Mouse (Mus musculus) liver, embryonic 15.5 days (tissue): ENCODE data around the gene Tcl1b1. TPM values are rescaled to one million over a fixed set of nuclear protein-coding genes. Genes with fewer than 3 reads are reported as not detected.
"Not testable (repeated sequence)": the region's sequence is repeated elsewhere in the genome, so short reads cannot be mapped to it uniquely, and the experiment has no call there.

Source experiments
- ATAC-seq: fragments of 200-750 bp; cut with Nextera tagmentation; 2 replicates; pipeline ENCODE4 v1.8.0; 2017; ENCODE audit warnings: moderate number of reproducible peaks, mild to moderate bottlenecking, moderate library complexity; ENCODE audit not compliant: insufficient read depth
- H3K27ac ChIP-seq: fragments of 300-500 bp; sonication (generic); replicated peaks from 2 replicates; pipeline ENCODE4 v1.5.1; 2015; ENCODE audit warnings: mild to moderate bottlenecking, inconsistent platforms
- H3K27me3 ChIP-seq: fragments of 300-500 bp; sonication (generic); 2 replicates; pipeline ENCODE4 v1.6.1; 2015; ENCODE audit warnings: mild to moderate bottlenecking, inconsistent platforms
- H3K36me3 ChIP-seq: fragments of 300-500 bp; sonication (generic); replicated peaks from 2 replicates; pipeline ENCODE4 v1.6.1; 2015; ENCODE audit warnings: moderate library complexity, mild to moderate bottlenecking, inconsistent platforms
- H3K4me1 ChIP-seq: fragments of 300-500 bp; sonication (generic); replicated peaks from 2 replicates; pipeline ENCODE4 v1.6.1; 2015; ENCODE audit warnings: inconsistent platforms
- H3K4me2 ChIP-seq: fragments of 300-500 bp; sonication (generic); 2 replicates; pipeline ENCODE4 v1.6.1; 2015; ENCODE audit warnings: moderate library complexity, mild to moderate bottlenecking, inconsistent platforms
- H3K4me3 ChIP-seq: fragments of 300-500 bp; sonication (generic); replicated peaks from 2 replicates; pipeline ENCODE4 v1.5.1; 2015; ENCODE audit warnings: mild to moderate bottlenecking, inconsistent platforms
- H3K9ac ChIP-seq: fragments of 300-500 bp; sonication (generic); 2 replicates; pipeline ENCODE4 v1.6.1; 2015; ENCODE audit warnings: moderate library complexity, mild to moderate bottlenecking, inconsistent platforms
- H3K9me3 ChIP-seq: fragments of 300-500 bp; sonication (generic); replicated peaks from 2 replicates; pipeline ENCODE4 v1.6.1; 2016; ENCODE audit warnings: inconsistent platforms
- WGBS: fragments of 180-500 bp; shearing (Covaris S2); methylation state at CpG from one replicate; pipeline ENCODE4 v1.1.7; 2015; ENCODE audit warnings: mixed read lengths; ENCODE audit not compliant: insufficient replicate concordance; 5-methylcytosine and 5-hydroxymethylcytosine counted together
- polyA plus RNA-seq: library from polyadenylated mRNA; unstranded; fragments of >200 nt; fragmentation: Nextera tagmentation; extraction: Ambion mirVana; gene quantifications from 2 replicates; pipeline ENCODE4 v1.2.1, GENCODE M21; 2015

The Tcl1b1 gene
- polyA plus RNA-seq, 1 experiment from 2014 or later, result not detected

DNA sequence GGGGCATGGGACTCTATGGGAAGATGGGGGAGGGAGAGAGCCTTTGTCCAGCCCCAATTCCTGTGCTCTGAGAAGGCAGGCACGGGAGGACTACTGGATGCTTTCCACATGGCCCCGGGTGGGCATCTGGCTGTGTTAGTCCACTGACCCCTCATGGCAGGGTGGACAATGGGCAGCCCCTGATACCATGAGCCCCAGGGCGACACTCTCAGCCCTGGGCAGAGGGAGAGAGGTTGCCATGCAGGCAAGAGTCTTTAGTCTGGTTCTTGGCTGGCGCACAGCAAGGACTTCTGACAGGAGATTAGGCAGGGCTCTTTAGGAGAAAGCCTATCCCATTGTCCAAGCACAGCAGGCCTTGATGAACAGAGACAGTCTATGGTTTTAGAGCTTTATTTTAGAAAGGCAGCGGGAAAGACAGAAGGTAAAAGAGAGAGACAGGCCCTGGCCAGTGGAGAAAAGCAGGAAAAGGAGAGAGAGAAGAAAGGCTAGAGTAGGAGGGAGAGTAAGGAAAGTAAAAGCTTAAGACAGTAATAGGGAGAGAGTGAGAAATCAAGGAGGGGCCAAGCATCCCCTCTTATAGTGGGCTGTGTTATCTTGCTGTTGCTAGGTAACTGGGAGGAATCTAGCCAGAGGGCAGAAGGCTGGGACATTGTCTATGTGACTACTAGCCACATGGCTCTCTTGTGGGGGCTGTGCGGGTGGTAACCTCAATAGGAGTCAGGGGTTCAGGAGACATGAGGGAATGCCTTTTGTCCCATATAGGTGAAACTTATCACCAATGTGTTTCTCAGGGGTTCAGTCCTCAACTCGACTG, 40.4 kb downstream of the Tcl1b1 start:
- not testable (repeated sequence) for H3K4me3 ChIP-seq, ATAC-seq, H3K36me3 ChIP-seq, H3K4me1 ChIP-seq, H3K4me2 ChIP-seq, H3K9ac ChIP-seq, H3K27me3 ChIP-seq, H3K9me3 ChIP-seq, H3K27ac ChIP-seq
- WGBS, result 55% methylated on average over 7 of the region's 7 CpGs

DNA sequence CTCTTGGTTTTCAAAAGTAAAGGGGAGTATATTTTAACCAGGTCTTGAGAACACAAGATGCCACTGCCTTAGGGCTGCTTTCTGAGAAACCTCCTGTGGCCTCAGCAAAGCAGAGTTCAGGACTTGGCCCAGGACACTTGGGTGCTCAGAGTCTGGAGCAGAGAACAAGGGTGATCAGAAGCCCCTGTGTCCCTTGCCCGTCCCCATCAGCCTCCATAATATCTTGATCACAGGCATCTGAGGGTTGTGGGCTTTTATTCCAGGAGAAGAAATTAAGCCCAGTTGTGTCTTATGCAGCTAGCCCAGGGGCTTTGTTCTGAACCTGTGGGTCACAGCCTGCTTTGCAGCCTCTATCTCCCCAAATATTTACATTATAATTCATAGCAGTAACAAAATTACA, 42.2 kb downstream of the Tcl1b1 start, which contains the start of gene Tcl1b4:
TSS of gene Tcl1b4 (plus strand) at position 301 of the 400 bp plus-strand sequence.
- not testable (repeated sequence) for H3K4me3 ChIP-seq, ATAC-seq, H3K9ac ChIP-seq, H3K27ac ChIP-seq, H3K27me3 ChIP-seq, H3K9me3 ChIP-seq, H3K4me1 ChIP-seq, H3K36me3 ChIP-seq, H3K4me2 ChIP-seq
- 48% methylated on average over 1 of the region's 1 CpGs for WGBS

DNA sequence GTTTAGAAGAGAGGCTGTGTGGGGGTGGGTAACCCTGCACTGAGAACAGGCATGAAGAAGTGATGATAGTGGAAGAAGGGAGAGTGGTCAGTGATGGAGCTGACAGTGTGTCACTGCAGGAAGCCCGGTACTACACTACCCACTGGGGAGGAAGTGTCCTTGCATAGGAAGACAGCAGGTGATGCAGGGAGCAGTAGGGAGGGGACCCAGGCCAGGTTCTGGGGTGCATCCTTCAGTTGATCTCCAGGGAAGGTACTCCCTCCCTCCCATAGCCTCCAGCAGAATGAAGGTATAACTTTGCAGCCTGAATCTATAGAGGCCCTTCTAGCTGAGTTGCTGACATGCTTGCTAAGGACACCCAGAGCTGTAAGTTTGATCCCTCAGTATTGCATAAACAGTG, 47.6 kb downstream of the Tcl1b1 start:
- Histone ChIP-seq H3K27ac (no peak overlapping the region), H3K4me3 (no peak overlapping the region), H3K4me1 (no peaks in the 10 kb centered on the region), H3K4me2 (no peak overlapping the region), H3K27me3 (no peaks in the 10 kb centered on the region), H3K9me3 (no peaks in the 10 kb centered on the region), H3K9ac (no peak overlapping the region), H3K36me3 (no peaks in the 10 kb centered on the region)
- ATAC-seq, result no peak
- WGBS, result 42% methylated on average over 1 of the region's 1 CpGs

GRCm38 (mm10) chr12:105208441-105208840, 49.0 kb downstream of the Tcl1b1 start:
- H3K27me3 ChIP-seq, result no peaks in the 10 kb centered on the region
- no peaks in the 10 kb centered on the region for H3K36me3 ChIP-seq
- H3K4me2 ChIP-seq, result no peak overlapping the region
- H3K27ac ChIP-seq, result no peak overlapping the region
- H3K9me3 ChIP-seq, result no peaks in the 10 kb centered on the region
- no peaks in the 10 kb centered on the region for H3K4me1 ChIP-seq
- H3K9ac ChIP-seq, result no peak overlapping the region
- no peak for ATAC-seq
- 67% methylated on average over 1 of the region's 1 CpGs for WGBS
- no peak overlapping the region for H3K4me3 ChIP-seq

GRCm38 (mm10) chr12:105209231-105209630, 49.7 kb downstream of the Tcl1b1 start:
- 68% methylated on average over 7 of the region's 7 CpGs for WGBS
- Histone ChIP-seq H3K4me3 (no peak overlapping the region), H3K27ac (no peak overlapping the region), H3K9ac (no peak overlapping the region), H3K27me3 (no peaks in the 10 kb centered on the region), H3K36me3 (no peaks in the 10 kb centered on the region), H3K4me2 (no peak overlapping the region), H3K9me3 (no peaks in the 10 kb centered on the region), H3K4me1 (no peaks in the 10 kb centered on the region)
- ATAC-seq, result no peak

Other genes starting within 250 kb of the Tcl1b1 start
- gene Syne3, start 149.9 kb upstream of the Tcl1b1 start, polyA plus RNA-seq, result 2.9 and 3.0 TPM in 2 replicates
- gene Glrx5, start 127.0 kb upstream of the Tcl1b1 start, polyA plus RNA-seq, result 496 and 514 TPM in 2 replicates
- gene Tcl1b2, start 13.7 kb upstream of the Tcl1b1 start, polyA plus RNA-seq, result not detected in 2 replicates
- gene Tcl1b5, start 16.7 kb downstream of the Tcl1b1 start, polyA plus RNA-seq, result not detected in 2 replicates
- not detected in 2 replicates for gene Tcl1b3, start 31.4 kb downstream of the Tcl1b1 start, polyA plus RNA-seq
- not detected in 2 replicates for gene Tcl1b4, start 42.3 kb downstream of the Tcl1b1 start, polyA plus RNA-seq
- not detected in 2 replicates for gene Tcl1, start 63.1 kb downstream of the Tcl1b1 start, polyA plus RNA-seq
- 0.03 TPM in 1 of 2 replicates, not detected in the other for gene Tunar, start 174.2 kb downstream of the Tcl1b1 start, polyA plus RNA-seq